8 mouse cellular contexts compared by ENCODE assay signal in genomic region chr4:41755338-41756305, GRCm38 (mm10). TPM values are rescaled to one million over a fixed set of nuclear protein-coding genes. Genes with fewer than 3 reads are reported as not detected.
DNase-seq lines count a peak whose midpoint lies in the region; ATAC-seq lines count a peak whose summit lies in the region.

Gene Sigmar1, minus strand, starts transcription at chr4:41756157.

- DNase-seq in c-Kit-negative CD71-positive TER-119-positive erythroid progenitor cells, embryonic 14.5 days (ENCODE audit: low read depth, low spot score), result peak; percentile 62
- DNase-seq in forebrain, embryonic 10.5 days (ENCODE audit: extremely low spot score, low spot score), result peak; percentile 85
- peak; percentile 92 for DNase-seq in kidney, postnatal 14 days
- peak; percentile 95 for DNase-seq in naive thymus-derived CD4-positive, alpha-beta T cell, adult 2 months (ENCODE audit: low read depth)
- peak; percentile 93 for DNase-seq in splenic B cell, adult 2 months (ENCODE audit: low read depth, low spot score)

- peak; percentile 86 for ATAC-seq in CD4-positive, CD25-positive, alpha-beta regulatory T cell, adult 4 months
- peak; percentile 67 for ATAC-seq in heart, embryonic 14.5 days (ENCODE audit: insufficient number of reproducible peaks, insufficient read depth, low FRiP score, low read depth)
- peak; percentile 83 for ATAC-seq in liver, embryonic 12.5 days

- no peaks in the 10 kb centered on the region for H3K9me3 ChIP-seq in forebrain, embryonic 10.5 days
- H3K9me3 ChIP-seq in heart, embryonic 14.5 days (ENCODE audit: control insufficient read depth, low read length), result no peaks in the 10 kb centered on the region
- H3K9me3 ChIP-seq in liver, embryonic 12.5 days (replicated peaks), result no peaks in the 10 kb centered on the region

- no peaks in the 10 kb centered on the region; the same call in 1 of the 2 replicates for H3K27me3 ChIP-seq in forebrain, embryonic 10.5 days (ENCODE audit: poor library complexity, severe bottlenecking)
- no peaks in the 10 kb centered on the region for H3K27me3 ChIP-seq in heart, embryonic 14.5 days (ENCODE audit: control insufficient read depth, insufficient read depth, low read length)
- no peaks in the 10 kb centered on the region; the same call in none of the 2 replicates for H3K27me3 ChIP-seq in liver, embryonic 12.5 days (replicated peaks)
- no peaks in the 10 kb centered on the region for H3K27me3 ChIP-seq in splenic B cell, adult 2 months (ENCODE audit: control insufficient read depth, insufficient read depth, low read length, poor library complexity, severe bottlenecking)

- peak within 1 kb of the TSS; percentile 74 for H3K4me2 ChIP-seq in heart, embryonic 14.5 days (ENCODE audit: low read length)
- H3K4me2 ChIP-seq in liver, embryonic 12.5 days, result peak within 1 kb of the TSS; percentile 90

- H3K4me1 ChIP-seq in forebrain, embryonic 10.5 days, result peaks cover 36% of the 10 kb centered on the region
- H3K4me1 ChIP-seq in heart, embryonic 14.5 days (ENCODE audit: control insufficient read depth in 2 of 2, insufficient read depth in 2 of 2, low read length in 2 of 2), result peaks cover 20 to 28% of the 10 kb centered on the region in 2 experiments
- peaks cover 29% of the 10 kb centered on the region for H3K4me1 ChIP-seq in liver, embryonic 12.5 days

- peak within 1 kb of the TSS; percentile 88 for H3K9ac ChIP-seq in heart, embryonic 14.5 days (ENCODE audit: low read length)
- peak within 1 kb of the TSS; percentile 80 for H3K9ac ChIP-seq in liver, embryonic 12.5 days

- under 1% methylated on average over 57 of the region's 57 CpGs for WGBS in forebrain, embryonic 10.5 days
- WGBS in heart, embryonic 14.5 days, result under 1% methylated on average over 57 of the region's 57 CpGs
- under 1% methylated on average over 57 of the region's 57 CpGs for WGBS in liver, embryonic 12.5 days (ENCODE audit: insufficient replicate concordance)

- peaks cover 12% of the 10 kb centered on the region for H3K36me3 ChIP-seq in forebrain, embryonic 10.5 days (replicated peaks)
- H3K36me3 ChIP-seq in heart, embryonic 14.5 days (ENCODE audit: control insufficient read depth, insufficient read depth, low read length), result peaks cover 28% of the 10 kb centered on the region
- peaks cover 23% of the 10 kb centered on the region for H3K36me3 ChIP-seq in liver, embryonic 12.5 days
- peaks cover 3% of the 10 kb centered on the region for H3K36me3 ChIP-seq in splenic B cell, adult 2 months (ENCODE audit: control insufficient read depth, insufficient read depth, low read length, poor library complexity, severe bottlenecking)

- H3K4me3 ChIP-seq in forebrain, embryonic 10.5 days, result peak within 1 kb of the TSS; percentile 82
- H3K4me3 ChIP-seq in heart, embryonic 14.5 days (ENCODE audit: control insufficient read depth in 1 of 2, insufficient read depth in 1 of 2, low read depth in 1 of 2, low read length in 2 of 2), result peak within 1 kb of the TSS; percentile 56 to 85
- peak within 1 kb of the TSS; percentile 72 for H3K4me3 ChIP-seq in liver, embryonic 12.5 days

- peak within 1 kb of the TSS; percentile 85 for H3K27ac ChIP-seq in forebrain, embryonic 10.5 days
- peak within 1 kb of the TSS; percentile 87 to 96 for H3K27ac ChIP-seq in heart, embryonic 14.5 days (replicated peaks in 1 of 2; ENCODE audit: control insufficient read depth in 1 of 2, insufficient read depth in 1 of 2, low read depth in 2 of 2, low read length in 2 of 2)
- H3K27ac ChIP-seq in liver, embryonic 12.5 days, result peak within 1 kb of the TSS; percentile 87

RNA-seq across cellular contexts. Expression of gene Sigmar1, which starts in this region (rescaled TPM):
- polyA plus RNA-seq in CD4-positive, CD25-positive, alpha-beta regulatory T cell, adult 4 months (2017; shearing (Covaris generic)), result 10 to 100 TPM; 42.8 to 48.9 TPM
- 102 and 103 TPM in 2 replicates for polyA plus RNA-seq in forebrain, embryonic 10.5 days (2016; fragmentation: Nextera tagmentation; extraction: Ambion mirVana)
- polyA plus RNA-seq in heart, embryonic 14.5 days (2014; fragmentation: Nextera tagmentation; extraction: Ambion mirVana), result 56.8 and 57.0 TPM in 2 replicates
- polyA plus RNA-seq in liver, embryonic 12.5 days (2016; fragmentation: Nextera tagmentation; extraction: Ambion mirVana), result 49.6 and 51.2 TPM in 2 replicates

Comparison
In these comparisons a context has a peak if more than half of its experiments do, and no peak if none do; other contexts are left out.
1. Peak in every context shown above with its lines: DNase-seq, ATAC-seq, H3K4me3 ChIP-seq and H3K27ac ChIP-seq.